Mouse (Mus musculus) cerebellum, adult 9-10 months (tissue): ENCODE results near the gene Pex26.

ENCODE experiments used
- DNase-seq: peaks from one replicate; pipeline ENCODE4 v3.0.0; 2022

The Pex26 gene

GRCm38 (mm10) chr6:121210149-121210925 lies 26.9 kb downstream of the Pex26 start, which contains the start of gene Tuba8:
TSS of gene Tuba8 (plus strand) at chr6:121210696.
- DNase-seq, result peak; percentile 56

GRCm38 (mm10) chr6:121210926-121211289 lies 27.4 kb downstream of the Pex26 start:
- no peak for DNase-seq

GRCm38 (mm10) chr6:121211743-121212142 lies 28.3 kb downstream of the Pex26 start:
- DNase-seq, result peak; percentile 34

GRCm38 (mm10) chr6:121212988-121213387 lies 29.5 kb downstream of the Pex26 start:
- no peak for DNase-seq

GRCm38 (mm10) chr6:121214221-121214620 lies 30.8 kb downstream of the Pex26 start:
- DNase-seq, result no peak

- no peak for DNase-seq
Measured at GRCm38 (mm10) chr6:121214667-121215330, 31.3 kb downstream of the Pex26 start.

- no peak for DNase-seq
Measured at GRCm38 (mm10) chr6:121215336-121215735, 31.9 kb downstream of the Pex26 start.

- no peak for DNase-seq
Measured at GRCm38 (mm10) chr6:121215896-121216295, 32.4 kb downstream of the Pex26 start.

- DNase-seq, result no peak
Measured at GRCm38 (mm10) chr6:121216589-121217255, 33.3 kb downstream of the Pex26 start.

GRCm38 (mm10) chr6:121218002-121218401 lies 34.5 kb downstream of the Pex26 start:
- no peak for DNase-seq

GRCm38 (mm10) chr6:121219406-121219805 lies 35.9 kb downstream of the Pex26 start:
- DNase-seq, result no peak

- no peak for DNase-seq
Measured at GRCm38 (mm10) chr6:121220181-121220580, 36.7 kb downstream of the Pex26 start.

- no peak for DNase-seq
Measured at GRCm38 (mm10) chr6:121221876-121222597, 38.6 kb downstream of the Pex26 start.

GRCm38 (mm10) chr6:121223001-121223400 lies 39.5 kb downstream of the Pex26 start:
- DNase-seq, result no peak

GRCm38 (mm10) chr6:121224067-121224466 lies 40.6 kb downstream of the Pex26 start:
- DNase-seq, result no peak

GRCm38 (mm10) chr6:121224993-121225392 lies 41.5 kb downstream of the Pex26 start:
- no peak for DNase-seq

- no peak for DNase-seq
Measured at GRCm38 (mm10) chr6:121226043-121226442, 42.6 kb downstream of the Pex26 start.

GRCm38 (mm10) chr6:121226744-121227143 lies 43.3 kb downstream of the Pex26 start:
- DNase-seq, result no peak

GRCm38 (mm10) chr6:121228421-121228820 lies 45.0 kb downstream of the Pex26 start:
- no peak for DNase-seq

GRCm38 (mm10) chr6:121232652-121233051 lies 49.2 kb downstream of the Pex26 start:
- no peak for DNase-seq

- no peak for DNase-seq
Measured at GRCm38 (mm10) chr6:121236386-121236785, 52.9 kb downstream of the Pex26 start.

- no peak for DNase-seq
Measured at GRCm38 (mm10) chr6:121238209-121238608, 54.7 kb downstream of the Pex26 start.

GRCm38 (mm10) chr6:121241780-121242179 lies 58.3 kb downstream of the Pex26 start:
- DNase-seq, result no peak
